Mouse (Mus musculus) Patski (cell line): ENCODE results near the gene Msmo1. TPM values are rescaled to one million over a fixed set of nuclear protein-coding genes. Genes with fewer than 3 reads are reported as not detected.

Experiments used
- ATAC-seq: fragments of 100-300 bp; one replicate; pipeline ENCODE4 v1.8.0; 2021
- CTCF ChIA-PET: fragments of 350-600 bp; sonication (Branson Sonifier 250); formaldehyde crosslinking; loops from one replicate; lab custom pipeline; 2022; ENCODE audit warnings: inconsistent platforms; lab: Charles Lee
- POLR2A ChIA-PET: fragments of 350-600 bp; sonication (Branson Sonifier 250); formaldehyde crosslinking; loops from one replicate; lab custom pipeline; 2022; ENCODE audit warnings: antibody characterized with exemption, inconsistent platforms; lab: Charles Lee
- DNase-seq: peaks from one replicate; pipeline ENCODE4 v3.0.0-alpha.2; 2011; ENCODE audit warnings: low read depth, low spot score
- H3K27me3 ChIP-seq: fragments of 371-371 bp; one replicate; pipeline ENCODE4 v1.5.1; 2021
- CTCF ChIP-seq: fragments of 100-300 bp; IDR thresholded peaks from one replicate; pipeline ENCODE4 v1.5.1; 2021
- in situ Hi-C: fragments of 300-500 bp; cut with MboI; formaldehyde crosslinking; loops from 3 replicates; pipeline ENCODE4 v1.11.1; 2018; ENCODE audit warnings: low pct_unique_long_range_greater_than_20kb, mixed read lengths
- polyA plus RNA-seq: library from polyadenylated mRNA; unstranded; gene quantifications from one replicate; pipeline ENCODE4 v1.2.3, GENCODE M21; 2021

Gene Msmo1
- polyA plus RNA-seq: 52.9 TPM

GRCm38 (mm10) chr8:64733271-64733943 is at the start of gene Msmo1:
Msmo1 (minus strand) TSS chr8:64733792.
- H3K27me3 ChIP-seq: no peaks in the 10 kb centered on the region
- ChIA-PET CTCF (no interaction called here), POLR2A (no interaction called here)
- in situ Hi-C loops: loop anchor here (5.0 to 25.0 kb wide), 3 partner anchors 116 to 1754 kb away; partner anchors contain the start of genes Tma16 and Tmem192
- TF ChIP-seq CTCF: no peak
- DNase-seq: peak; percentile 86
- ATAC-seq: peak; percentile 100

GRCm38 (mm10) chr8:64781947-64782346 is 48.4 kb upstream of the Msmo1 start:
- no peak for ATAC-seq
- no peak for DNase-seq
- CTCF ChIA-PET: interaction anchor here (0.8 to 1.0 kb wide), 2 partner anchors 15 to 43 kb away, joined by 3 to 4 read pairs; no protein-coding TSS in a partner anchor
- in situ Hi-C loops: no loop called here
- no peak for TF ChIP-seq CTCF
- no peaks in the 10 kb centered on the region for H3K27me3 ChIP-seq
- POLR2A ChIA-PET: no interaction called here

- no peak for ATAC-seq
- H3K27me3 ChIP-seq: no peaks in the 10 kb centered on the region
- TF ChIP-seq CTCF: peak; percentile 39
- in situ Hi-C loops: loop anchor here (5.0 kb wide), 1 partner anchor 164 kb away; no protein-coding TSS in a partner anchor
- no peak for DNase-seq
- ChIA-PET CTCF (interaction anchor here (1.0 to 1.3 kb wide), 2 partner anchors 9 to 13 kb away, joined by 3 to 5 read pairs; no protein-coding TSS in a partner anchor), POLR2A (no interaction called here)
Measured at GRCm38 (mm10) chr8:64777925-64778324, 44.3 kb upstream of the Msmo1 start.

GRCm38 (mm10) chr8:64774136-64774535 is 40.5 kb upstream of the Msmo1 start:
- ChIA-PET CTCF (interaction anchor here (1.5 kb wide), 1 partner anchor 9 kb away, joined by 3 read pairs; no protein-coding TSS in a partner anchor), POLR2A (no interaction called here)
- no peak for TF ChIP-seq CTCF
- in situ Hi-C loops: loop anchor here (25.0 kb wide), 1 partner anchor 338 kb away; no protein-coding TSS in a partner anchor
- no peaks in the 10 kb centered on the region for H3K27me3 ChIP-seq
- DNase-seq (no peak), ATAC-seq (no peak)

GRCm38 (mm10) chr8:64770814-64771213 is 37.2 kb upstream of the Msmo1 start:
- ChIA-PET POLR2A (no interaction called here), CTCF (interaction anchor here (0.8 to 1.9 kb wide), 3 partner anchors 9 to 171 kb away, joined by 3 to 4 read pairs (median 3); no protein-coding TSS in a partner anchor)
- no peak for DNase-seq
- in situ Hi-C loops: loop anchor here (25.0 kb wide), 1 partner anchor 341 kb away; no protein-coding TSS in a partner anchor
- no peak for ATAC-seq
- TF ChIP-seq CTCF: no peak
- H3K27me3 ChIP-seq: no peaks in the 10 kb centered on the region

- POLR2A ChIA-PET: no interaction called here
- in situ Hi-C loops: loop anchor here (25.0 kb wide), 1 partner anchor 343 kb away; no protein-coding TSS in a partner anchor
- H3K27me3 ChIP-seq: no peaks in the 10 kb centered on the region
- no peak for TF ChIP-seq CTCF
- CTCF ChIA-PET: no interaction called here
- ATAC-seq (no peak), DNase-seq (no peak)
Measured at GRCm38 (mm10) chr8:64769586-64769985, 36.0 kb upstream of the Msmo1 start.

- no peak for ATAC-seq
- TF ChIP-seq CTCF: no peak
- H3K27me3 ChIP-seq: no peaks in the 10 kb centered on the region
- in situ Hi-C loops: loop anchor here (25.0 kb wide), 1 partner anchor 344 kb away; no protein-coding TSS in a partner anchor
- DNase-seq: no peak
- ChIA-PET POLR2A (interaction anchor here (0.5 kb wide), 1 partner anchor 176 kb away, joined by 4 read pairs; no protein-coding TSS in a partner anchor), CTCF (no interaction called here)
Measured at GRCm38 (mm10) chr8:64768645-64769044, 35.1 kb upstream of the Msmo1 start.

- ATAC-seq (no peak), DNase-seq (no peak)
- in situ Hi-C loops: loop anchor here (25.0 kb wide), 1 partner anchor 345 kb away; no protein-coding TSS in a partner anchor
- CTCF ChIA-PET: no interaction called here
- POLR2A ChIA-PET: no interaction called here
- no peak for TF ChIP-seq CTCF
- H3K27me3 ChIP-seq: no peaks in the 10 kb centered on the region
Measured at GRCm38 (mm10) chr8:64767047-64767446, 33.5 kb upstream of the Msmo1 start.

GRCm38 (mm10) chr8:64764075-64764474 is 30.5 kb upstream of the Msmo1 start:
- TF ChIP-seq CTCF: no peak
- DNase-seq (no peak), ATAC-seq (no peak)
- in situ Hi-C loops: loop anchor here (25.0 kb wide), 1 partner anchor 348 kb away; no protein-coding TSS in a partner anchor
- POLR2A ChIA-PET: interaction anchor here (0.5 kb wide), 1 partner anchor 32 kb away, joined by 3 read pairs; no protein-coding TSS in a partner anchor
- CTCF ChIA-PET: interaction anchor here (1.4 kb wide), 1 partner anchor 13 kb away, joined by 4 read pairs; no protein-coding TSS in a partner anchor
- H3K27me3 ChIP-seq: no peaks in the 10 kb centered on the region

GRCm38 (mm10) chr8:64762751-64763150 is 29.2 kb upstream of the Msmo1 start:
- POLR2A ChIA-PET: no interaction called here
- CTCF ChIA-PET: interaction anchor here (1.4 to 1.7 kb wide), 2 partner anchors 12 to 179 kb away, joined by 4 to 7 read pairs; no protein-coding TSS in a partner anchor
- ATAC-seq (no peak), DNase-seq (no peak)
- no peak for TF ChIP-seq CTCF
- in situ Hi-C loops: loop anchor here (25.0 kb wide), 1 partner anchor 350 kb away; no protein-coding TSS in a partner anchor
- H3K27me3 ChIP-seq: no peaks in the 10 kb centered on the region
